Mouse (Mus musculus) retina, postnatal 1 day (tissue): ENCODE results near the gene Hist1h3f.
A peak's percentile ranks its signal among the peaks of the same experiment; 100 is the strongest.
"Not testable (repeated sequence)": the region's sequence is repeated elsewhere in the genome, so short reads cannot be mapped to it uniquely, and the experiment has no call there.

Source experiments
- DNase-seq: peaks from one replicate; pipeline ENCODE4 v3.0.0-alpha.2; 2012

Hist1h3f gene

DNA sequence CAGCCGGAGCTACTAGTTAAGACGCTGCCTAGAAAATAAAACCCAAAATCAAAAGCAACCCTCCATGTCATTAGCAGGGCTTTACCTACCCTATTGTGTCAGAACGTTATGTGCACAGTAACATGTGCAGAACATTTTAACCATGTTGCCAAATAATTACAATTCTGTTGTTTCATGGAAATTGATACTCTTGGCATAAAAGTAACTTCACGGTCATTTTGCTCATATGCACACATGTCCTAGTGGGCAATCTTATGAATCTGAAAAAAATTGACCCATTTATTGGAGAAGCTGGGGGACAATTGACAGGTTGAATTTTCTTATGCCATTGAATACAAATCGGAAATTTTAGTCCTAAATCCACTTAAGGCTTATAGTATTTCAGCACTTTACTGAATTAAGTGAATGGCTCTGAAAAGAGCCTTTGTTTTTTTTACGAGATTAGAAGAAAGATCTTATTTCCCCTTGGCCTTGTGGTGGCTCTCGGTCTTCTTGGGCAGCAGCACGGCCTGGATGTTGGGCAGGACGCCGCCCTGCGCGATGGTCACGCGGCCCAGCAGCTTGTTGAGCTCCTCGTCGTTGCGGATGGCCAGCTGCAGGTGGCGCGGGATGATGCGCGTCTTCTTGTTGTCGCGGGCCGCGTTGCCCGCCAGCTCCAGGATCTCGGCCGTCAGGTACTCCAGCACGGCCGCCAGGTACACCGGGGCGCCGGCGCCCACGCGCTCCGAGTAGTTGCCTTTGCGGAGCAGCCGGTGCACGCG, 26.6 kb downstream of the Hist1h3f start:
- peak; percentile 36 for DNase-seq

DNA sequence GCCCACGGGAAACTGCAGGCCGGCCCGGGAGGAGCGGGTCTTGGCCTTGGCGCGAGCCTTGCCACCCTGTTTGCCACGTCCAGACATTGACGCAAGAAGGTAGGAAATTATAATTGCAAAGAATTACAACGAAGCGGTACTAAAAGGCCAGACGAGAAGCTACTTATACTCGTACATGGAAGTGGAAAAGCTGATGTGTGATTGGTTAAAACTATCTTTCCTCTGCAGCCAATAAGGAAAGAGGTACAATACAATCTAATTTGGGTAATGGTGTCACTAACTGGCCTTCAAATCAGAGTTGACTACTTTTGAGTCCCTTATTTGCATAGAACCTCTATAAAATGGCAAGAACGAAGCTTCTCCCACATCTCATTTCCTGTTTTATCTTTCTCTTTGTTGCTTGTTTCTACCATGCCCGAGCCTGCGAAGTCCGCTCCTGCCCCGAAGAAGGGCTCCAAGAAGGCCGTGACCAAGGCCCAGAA, 27.2 kb downstream of the Hist1h3f start, which contains the start of the genes Hist1h2ae and Hist1h2bg:
Hist1h2ae (minus strand) TSS at position 199 of the 482 bp plus-strand sequence.
Hist1h2bg (plus strand) TSS at position 375 of the 482 bp plus-strand sequence.
- peak; percentile 97 for DNase-seq

DNA sequence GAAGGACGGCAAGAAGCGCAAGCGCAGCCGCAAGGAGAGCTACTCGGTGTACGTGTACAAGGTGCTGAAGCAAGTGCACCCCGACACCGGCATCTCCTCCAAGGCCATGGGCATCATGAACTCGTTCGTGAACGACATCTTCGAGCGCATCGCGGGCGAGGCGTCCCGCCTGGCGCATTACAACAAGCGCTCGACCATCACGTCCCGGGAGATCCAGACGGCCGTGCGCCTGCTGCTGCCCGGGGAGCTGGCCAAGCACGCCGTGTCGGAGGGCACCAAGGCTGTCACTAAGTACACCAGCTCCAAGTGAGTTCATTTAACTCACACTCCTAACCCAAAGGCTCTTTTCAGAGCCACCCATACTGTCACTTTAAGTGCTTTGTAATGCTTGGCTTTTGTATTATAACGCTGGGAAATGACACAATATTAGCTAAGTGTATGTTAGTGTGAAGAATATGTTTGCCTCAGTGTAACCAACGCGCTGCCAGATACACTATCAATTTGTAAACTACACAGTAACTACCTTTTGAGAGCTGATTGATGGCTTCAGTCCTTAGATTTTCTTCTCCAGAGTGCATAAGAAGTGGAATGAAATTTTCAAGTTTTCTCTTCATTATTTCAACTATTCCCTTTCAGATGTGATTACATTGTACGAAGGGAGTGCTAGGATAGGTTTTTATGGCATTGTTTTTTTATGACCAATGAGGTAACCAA, 27.8 kb downstream of the Hist1h3f start:
- peak; percentile 64 for DNase-seq

DNA sequence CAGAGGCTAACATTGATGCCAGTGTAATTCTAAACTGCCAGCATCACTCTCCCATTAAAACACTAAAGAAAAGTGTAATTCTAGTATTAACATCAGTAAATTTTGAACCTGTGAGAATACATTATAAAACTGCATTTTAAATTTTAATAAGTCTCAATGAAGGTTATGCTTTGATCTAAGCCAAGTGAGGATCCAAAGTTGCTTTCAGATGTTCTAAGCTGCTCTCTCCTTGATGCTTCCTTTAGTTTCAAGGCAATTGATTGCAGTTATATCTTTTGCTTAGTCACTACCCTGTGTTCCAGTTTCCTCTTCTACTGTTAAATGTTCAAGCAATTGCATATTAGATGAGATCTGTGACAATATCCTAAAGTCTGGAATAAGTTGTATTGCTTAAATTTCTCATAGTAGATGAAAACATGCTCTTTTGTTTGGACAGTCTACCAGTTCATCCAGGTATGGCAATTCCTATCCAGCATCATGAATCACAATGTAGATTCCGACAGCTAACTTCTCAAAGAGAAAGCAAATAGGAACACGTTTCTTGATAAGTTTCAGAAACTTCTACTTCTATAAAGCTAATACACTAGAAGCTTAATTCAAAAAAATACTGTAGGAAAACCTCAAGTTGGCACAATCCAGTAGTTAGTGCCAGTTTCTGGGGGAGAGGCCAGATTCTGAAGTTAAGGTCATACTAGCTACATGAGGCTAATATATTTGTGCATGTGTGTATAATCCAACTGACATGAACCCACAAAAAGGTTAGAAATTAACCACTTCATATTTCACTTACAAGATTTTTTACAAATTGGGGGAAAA, 28.6 kb downstream of the Hist1h3f start:
- no peak for DNase-seq

DNA sequence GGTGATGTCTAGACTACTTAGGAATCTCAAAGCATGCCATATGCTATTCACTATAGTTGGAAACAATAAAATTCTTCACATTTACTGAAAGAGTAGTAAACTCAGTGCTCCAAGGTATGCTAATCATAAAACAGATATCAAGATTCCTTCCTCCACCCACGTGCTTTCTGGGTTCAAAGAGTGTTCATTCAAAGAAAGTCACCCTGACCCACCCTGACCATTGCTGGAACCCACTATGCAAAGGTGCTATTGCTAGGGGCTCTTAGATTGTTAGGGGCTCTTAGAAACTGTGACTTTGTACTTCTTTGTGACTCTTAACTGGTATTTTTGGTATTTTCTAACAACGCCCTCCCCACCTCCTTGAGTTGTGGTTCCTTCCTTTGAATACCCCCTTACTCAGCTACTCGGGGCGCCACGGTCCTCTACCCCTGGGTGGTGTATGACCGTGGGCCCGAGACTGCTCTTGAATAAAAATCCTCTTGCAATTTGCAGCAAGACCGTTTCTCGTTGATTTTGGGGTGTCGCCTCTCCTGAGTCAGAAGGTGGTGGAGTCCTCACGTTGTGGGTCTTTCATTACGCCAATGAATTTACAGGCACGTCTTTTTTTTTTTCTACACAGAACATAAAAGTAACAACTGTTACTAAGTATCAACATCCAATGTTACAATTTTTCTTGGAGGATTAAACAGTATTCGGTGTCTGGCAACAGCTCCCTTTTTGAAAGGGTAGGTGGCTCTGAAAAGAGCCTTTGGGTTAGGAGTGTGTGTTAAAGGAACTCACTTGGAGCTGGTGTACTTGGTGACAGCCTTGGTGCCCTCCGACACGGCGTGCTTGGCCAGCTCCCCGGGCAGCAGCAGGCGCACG, 29.4 kb downstream of the Hist1h3f start:
- DNase-seq: not testable (repeated sequence)

DNA sequence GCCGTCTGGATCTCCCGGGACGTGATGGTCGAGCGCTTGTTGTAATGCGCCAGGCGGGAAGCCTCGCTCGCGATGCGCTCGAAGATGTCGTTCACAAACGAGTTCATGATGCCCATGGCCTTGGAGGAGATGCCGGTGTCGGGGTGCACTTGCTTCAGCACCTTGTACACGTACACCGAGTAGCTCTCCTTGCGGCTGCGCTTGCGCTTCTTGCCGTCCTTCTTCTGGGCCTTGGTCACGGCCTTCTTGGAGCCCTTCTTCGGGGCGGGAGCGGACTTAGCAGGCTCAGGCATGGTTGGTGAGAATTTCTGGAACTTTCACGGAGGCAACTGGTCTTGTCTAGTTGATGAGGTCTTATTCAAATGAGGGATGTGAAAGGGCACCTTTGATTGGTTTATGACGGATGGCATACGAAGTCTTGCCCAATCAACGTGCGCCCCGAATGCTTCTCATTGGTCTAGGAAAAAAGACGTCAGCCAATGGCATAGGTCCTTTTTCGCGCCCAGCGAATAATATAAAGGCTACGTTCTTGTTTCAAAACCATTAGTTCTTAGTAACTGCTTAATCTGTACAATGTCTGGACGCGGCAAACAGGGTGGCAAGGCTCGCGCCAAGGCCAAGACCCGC, 30.2 kb downstream of the Hist1h3f start, which contains the start of the genes Hist1h2bf and Hist1h2ad:
Hist1h2bf (minus strand) TSS at position 299 of the 627 bp plus-strand sequence.
Hist1h2ad (plus strand) TSS at position 484 of the 627 bp plus-strand sequence.
- peak; percentile 100 for DNase-seq

DNA sequence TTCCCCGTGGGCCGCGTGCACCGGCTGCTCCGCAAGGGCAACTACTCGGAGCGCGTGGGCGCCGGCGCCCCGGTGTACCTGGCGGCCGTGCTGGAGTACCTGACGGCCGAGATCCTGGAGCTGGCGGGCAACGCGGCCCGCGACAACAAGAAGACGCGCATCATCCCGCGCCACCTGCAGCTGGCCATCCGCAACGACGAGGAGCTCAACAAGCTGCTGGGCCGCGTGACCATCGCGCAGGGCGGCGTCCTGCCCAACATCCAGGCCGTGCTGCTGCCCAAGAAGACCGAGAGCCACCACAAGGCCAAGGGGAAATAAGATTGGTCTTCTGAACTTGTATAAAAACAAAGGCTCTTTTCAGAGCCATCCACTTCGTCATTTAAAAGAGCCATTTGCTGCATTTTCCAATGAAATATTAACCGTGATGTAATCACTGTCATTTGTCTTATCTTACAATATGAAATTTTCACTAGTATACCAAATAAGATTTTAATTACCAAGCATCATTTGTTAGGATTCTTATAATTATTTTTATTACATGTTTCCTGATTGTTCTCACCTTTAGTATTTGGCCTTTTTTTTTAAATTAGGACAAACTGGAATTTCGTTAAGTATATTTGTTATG, 30.8 kb downstream of the Hist1h3f start:
- DNase-seq: peak; percentile 46

DNA sequence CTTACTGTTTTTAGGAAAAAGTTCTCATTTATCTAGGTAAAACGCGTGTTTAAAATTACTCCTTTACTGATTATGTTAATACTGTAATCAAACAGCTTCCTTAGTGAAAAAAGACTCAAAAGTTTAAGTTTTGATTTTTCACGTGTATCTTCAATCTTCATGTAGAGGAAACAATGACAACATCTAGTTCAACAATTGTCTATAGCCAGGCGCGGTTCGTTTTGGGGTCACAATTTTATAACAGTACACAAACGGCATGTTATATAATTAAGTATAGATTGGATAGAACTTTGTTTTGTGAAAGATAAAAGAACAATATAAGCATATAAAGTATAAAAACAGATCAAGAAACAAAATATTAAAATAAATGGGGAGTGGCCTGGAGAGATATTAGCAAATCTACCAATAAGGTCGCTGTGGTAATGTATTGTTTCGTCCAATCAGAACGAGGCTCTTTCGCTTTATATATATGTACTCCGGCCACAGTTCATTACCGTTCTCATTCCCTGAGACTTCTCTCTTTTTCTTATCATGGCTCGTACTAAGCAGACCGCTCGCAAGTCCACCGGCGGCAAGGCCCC, 31.5 kb downstream of the Hist1h3f start, which contains the start of gene Hist1h3d:
Hist1h3d (plus strand) TSS at position 493 of the 581 bp plus-strand sequence.
- DNase-seq: peak; percentile 93

DNA sequence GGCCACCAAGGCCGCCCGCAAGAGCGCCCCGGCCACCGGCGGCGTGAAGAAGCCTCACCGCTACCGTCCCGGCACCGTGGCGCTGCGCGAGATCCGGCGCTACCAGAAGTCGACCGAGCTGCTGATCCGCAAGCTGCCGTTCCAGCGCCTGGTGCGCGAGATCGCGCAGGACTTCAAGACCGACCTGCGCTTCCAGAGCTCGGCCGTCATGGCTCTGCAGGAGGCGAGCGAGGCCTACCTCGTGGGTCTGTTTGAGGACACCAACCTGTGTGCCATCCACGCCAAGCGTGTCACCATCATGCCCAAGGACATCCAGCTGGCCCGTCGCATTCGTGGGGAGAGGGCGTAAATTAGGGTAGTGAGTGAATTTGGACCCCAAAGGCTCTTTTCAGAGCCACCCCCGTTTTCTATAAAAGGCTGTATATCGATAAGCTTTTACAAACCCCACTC, 32.0 kb downstream of the Hist1h3f start:
- peak; percentile 39 for DNase-seq

DNA sequence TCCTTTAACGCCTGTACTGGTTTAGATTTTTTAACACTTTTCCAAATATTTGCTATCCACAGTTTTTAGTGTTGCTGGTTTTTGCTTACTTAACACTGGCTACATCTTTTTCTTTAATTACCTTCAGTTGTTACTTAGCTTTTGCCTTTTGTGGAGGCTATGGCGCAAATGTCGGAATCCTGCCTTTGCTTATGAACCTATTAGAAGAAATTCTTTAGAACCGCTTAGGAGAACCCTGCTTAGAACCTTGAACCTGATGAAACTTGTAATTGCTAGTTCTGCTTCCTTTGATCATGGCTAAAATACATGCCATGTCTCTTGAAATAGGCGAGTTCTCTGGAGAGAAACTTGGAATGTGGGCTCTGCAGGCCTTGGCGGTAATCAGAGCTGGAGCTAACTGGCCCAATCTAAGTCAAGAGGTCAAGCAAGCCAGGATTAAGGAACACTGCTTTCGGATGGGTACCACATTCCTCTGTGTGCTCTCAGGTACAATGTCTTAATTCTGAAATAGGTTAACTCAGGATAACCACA, 32.6 kb downstream of the Hist1h3f start:
- peak; percentile 27 for DNase-seq

DNA sequence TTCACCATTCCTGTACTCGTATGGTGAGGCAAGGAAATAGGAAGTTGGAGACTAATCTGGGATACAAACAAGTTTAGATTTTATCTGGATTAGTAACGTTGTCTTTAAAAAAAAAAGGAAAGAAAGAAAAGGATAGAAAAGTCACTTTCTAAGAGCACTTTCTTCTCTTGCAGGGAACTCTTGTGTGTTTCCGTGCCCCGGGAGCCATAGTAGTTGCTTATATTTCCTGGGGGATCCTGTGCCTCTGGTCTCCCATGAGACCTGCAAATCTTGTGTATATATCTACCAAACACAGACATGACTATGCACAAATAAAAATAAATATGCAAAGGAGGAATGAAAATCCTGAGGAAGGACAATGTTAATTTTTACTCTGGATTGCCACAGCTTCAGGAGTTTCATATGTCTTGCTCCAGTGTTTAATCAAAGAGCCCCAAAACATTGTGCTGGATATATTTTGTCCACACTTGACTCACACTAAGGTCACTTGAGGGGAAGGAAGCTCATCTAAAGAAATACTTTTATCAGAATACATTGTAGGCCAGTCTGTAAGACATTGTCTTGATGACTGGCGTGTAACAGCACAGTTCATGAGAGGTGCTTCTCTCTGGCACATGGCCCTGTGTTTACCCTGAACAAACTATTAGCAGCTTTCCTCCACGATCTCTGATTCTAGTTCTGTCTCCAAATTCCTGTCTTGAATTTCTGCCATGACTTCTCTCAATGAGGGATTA, 33.2 kb downstream of the Hist1h3f start:
- DNase-seq: no peak

DNA sequence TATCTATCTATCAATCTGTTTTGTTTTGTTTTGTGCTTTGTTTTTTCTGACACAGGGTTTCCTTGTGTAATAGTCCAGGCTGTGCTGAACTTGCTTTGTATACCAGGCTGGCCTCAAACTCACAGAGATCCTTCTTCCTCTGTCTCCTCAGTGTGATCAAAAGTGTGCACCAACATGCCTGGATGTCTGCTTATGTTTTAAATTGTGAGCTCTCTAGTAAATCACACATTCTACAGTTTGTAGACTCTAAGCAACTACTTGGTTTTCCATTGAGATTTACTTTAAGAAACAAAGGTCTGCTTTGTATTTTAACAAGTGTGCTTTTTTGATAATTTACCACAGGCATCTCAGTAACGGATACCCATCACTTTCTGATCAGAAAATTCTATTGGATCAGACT, 34.0 kb downstream of the Hist1h3f start:
- no peak for DNase-seq

DNA sequence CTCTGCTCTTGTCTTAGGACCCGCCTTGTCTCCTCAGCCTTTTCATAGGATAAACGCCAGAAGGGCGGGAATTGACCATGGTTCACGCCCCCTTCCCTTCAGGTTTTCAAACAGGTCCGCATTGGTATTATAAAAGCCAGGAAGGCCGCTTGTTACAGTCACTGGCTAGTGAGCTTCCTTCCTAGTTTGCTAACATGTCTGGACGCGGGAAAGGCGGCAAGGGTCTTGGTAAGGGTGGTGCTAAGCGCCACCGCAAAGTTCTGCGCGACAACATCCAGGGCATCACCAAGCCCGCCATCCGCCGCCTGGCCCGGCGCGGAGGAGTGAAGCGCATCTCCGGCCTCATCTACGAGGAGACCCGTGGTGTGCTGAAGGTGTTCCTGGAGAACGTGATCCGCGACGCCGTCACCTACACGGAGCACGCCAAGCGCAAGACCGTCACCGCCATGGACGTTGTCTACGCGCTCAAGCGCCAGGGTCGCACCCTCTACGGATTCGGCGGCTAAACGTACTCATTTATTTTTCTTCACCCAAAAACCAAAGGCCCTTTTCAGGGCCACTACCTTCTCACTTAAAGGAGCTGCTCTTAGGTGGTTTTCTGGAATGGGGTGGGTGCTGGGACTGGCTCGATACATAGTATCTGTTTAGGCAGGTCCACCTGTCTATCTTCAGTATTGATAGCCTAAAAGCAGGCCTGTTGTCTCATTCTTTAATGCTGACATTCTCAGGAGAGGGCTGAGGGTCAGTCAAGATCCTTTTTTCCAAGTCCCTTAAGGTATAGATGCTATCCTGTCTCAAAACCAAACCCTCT, 37.8 kb downstream of the Hist1h3f start, which contains the start of gene Hist1h4d:
Hist1h4d (plus strand) TSS at position 191 of the 811 bp plus-strand sequence.
- DNase-seq: peak; percentile 99

DNA sequence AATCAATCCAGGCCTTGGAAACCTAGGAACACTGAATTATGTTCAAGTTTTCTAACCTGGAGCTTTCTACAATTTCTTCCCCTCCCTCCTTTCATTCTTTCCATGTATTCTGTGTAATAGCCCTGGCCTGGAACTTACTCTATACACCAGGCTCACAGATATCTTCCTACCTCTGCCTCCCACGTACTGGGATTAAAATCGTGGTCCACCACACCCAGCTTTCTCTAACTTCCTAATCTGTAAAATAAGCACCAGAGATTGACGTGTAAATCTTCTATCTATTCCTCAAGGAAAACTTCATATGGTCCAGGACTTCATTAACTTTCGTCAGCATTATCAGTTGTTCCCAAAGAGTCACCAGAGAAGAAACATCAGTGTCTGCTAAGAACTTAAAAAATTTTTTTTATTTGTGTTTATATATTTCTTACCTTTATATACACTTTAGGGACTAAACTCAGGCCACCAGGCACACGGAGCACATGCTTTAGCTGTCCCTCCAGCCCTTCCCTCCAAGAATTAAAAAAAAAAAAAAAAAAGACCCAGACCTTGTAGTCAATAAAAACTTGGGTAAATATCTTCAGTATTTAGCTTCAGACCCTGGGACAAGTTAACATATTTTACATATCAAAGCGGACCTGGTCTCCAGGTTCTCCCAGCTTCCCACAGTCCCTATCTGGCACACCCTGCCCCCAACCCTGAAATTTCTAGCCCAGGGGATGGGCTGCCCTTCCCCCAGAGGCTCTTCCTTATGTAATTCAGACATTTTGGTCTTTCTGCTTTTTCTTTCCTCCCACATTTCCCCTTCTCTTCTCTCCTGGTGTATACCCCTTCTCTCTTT, 38.6 kb downstream of the Hist1h3f start:
- DNase-seq: no peak

DNA sequence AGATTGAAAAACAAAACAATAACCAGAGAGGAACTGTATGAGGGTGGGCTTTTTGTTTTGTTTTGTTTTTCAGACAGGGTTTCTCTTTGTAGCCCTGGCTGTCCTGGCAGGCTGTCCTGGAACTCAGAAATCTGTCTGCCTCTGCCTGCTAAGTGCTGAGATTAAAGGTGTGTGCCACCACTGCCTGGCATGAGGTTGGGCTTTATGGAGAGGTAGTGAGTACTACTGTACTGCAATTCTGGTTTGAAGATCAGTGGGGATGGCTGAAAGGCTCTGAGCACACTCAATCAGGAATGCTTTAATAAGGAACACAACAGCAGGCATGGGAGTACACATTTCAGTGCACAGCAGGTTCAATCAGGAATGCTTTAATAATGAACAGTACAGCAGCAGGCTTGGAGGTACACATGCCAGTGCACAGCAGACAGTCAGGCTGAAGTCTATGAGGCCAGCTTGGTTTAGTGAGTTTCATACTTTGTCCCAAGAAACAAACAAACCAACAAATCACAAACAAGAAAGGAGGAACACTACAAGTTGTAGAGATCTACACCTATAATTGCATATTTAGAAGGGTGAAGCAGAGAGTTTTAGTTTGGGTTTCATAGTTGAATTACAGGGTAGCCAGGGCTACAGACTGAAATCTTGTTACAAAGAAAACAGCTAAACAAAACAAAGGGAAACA, 39.7 kb downstream of the Hist1h3f start:
- DNase-seq: no peak

DNA sequence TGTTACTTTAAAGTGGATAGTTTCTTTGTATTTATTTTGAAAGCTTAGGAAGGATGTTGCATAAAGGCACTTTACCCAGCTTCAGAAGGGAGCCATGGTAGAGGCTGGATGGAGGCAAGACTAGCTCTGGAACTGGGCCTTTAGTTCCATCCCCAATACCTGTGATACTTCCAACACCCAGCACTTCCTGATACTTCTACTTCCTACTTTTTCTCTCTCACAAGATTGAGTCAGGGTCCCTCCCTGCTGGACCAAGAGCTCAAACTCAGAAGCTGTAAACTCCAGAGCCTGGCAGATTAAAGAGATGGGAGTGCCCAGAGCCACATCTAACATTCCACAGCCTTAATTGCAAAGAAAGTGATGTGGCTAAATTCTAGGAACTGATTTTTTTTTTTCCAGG, 40.5 kb downstream of the Hist1h3f start:
- no peak for DNase-seq

DNA sequence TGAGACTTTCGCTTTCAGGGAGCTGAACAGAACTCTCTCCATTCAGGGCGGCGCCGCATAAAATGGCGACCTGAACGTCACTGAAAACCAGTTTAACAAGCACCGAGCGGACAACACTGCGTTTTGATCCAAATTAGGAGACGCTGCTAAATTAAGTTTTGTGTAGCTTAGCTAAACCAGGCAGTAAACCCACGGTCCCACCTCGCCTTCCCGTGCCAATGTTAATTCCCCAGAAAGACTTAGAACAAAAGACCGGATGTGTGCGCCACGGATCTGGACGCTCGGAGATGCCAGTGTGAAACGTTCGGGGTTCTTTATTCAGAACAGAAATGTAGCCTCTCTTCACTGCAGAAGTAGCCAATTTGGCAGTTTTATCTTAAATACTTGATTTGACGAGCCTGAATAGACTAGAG, 41.2 kb downstream of the Hist1h3f start:
- DNase-seq: peak; percentile 80
